Mouse (Mus musculus) lung, embryonic 15.5 days (tissue): Measurements from ENCODE around the gene Gm17482. TPM values are rescaled to one million over a fixed set of nuclear protein-coding genes. Genes with fewer than 3 reads are reported as not detected.
"Not testable (repeated sequence)": the region's sequence is repeated elsewhere in the genome, so short reads cannot be mapped to it uniquely, and the experiment has no call there.

Source experiments
- ATAC-seq: fragments of 200-750 bp; cut with Nextera tagmentation; 2 replicates; pipeline ENCODE4 v1.8.0; 2017; ENCODE audit warnings: moderate number of reproducible peaks, borderline replicate concordance; ENCODE audit not compliant: low FRiP score, low TSS enrichment; ENCODE audit errors: extremely low read depth
- H3K27ac ChIP-seq: fragments of 300-500 bp; sonication (generic); 2 replicates; pipeline ENCODE4 v1.5.1; 2015; ENCODE audit warnings: moderate library complexity, mild to moderate bottlenecking, inconsistent platforms
- H3K27me3 ChIP-seq: fragments of 300-500 bp; sonication (generic); 2 replicates; pipeline ENCODE4 v1.6.1; 2015; ENCODE audit warnings: inconsistent platforms
- H3K36me3 ChIP-seq: fragments of 300-500 bp; sonication (generic); 2 replicates; pipeline ENCODE4 v1.6.1; 2015; ENCODE audit warnings: inconsistent platforms
- H3K4me1 ChIP-seq: fragments of 300-500 bp; sonication (generic); 2 replicates; pipeline ENCODE4 v1.6.1; 2015; ENCODE audit warnings: inconsistent platforms
- H3K4me2 ChIP-seq: fragments of 300-500 bp; sonication (generic); 2 replicates; pipeline ENCODE4 v1.6.1; 2015; ENCODE audit warnings: inconsistent platforms, mild to moderate bottlenecking, moderate library complexity
- H3K4me3 ChIP-seq: fragments of 300-500 bp; sonication (generic); 2 replicates; pipeline ENCODE4 v1.5.1; 2015; ENCODE audit warnings: mild to moderate bottlenecking, inconsistent platforms
- H3K9ac ChIP-seq: fragments of 300-500 bp; sonication (generic); 2 replicates; pipeline ENCODE4 v1.6.1; 2015; ENCODE audit warnings: inconsistent platforms
- H3K9me3 ChIP-seq: fragments of 300-500 bp; sonication (generic); 2 replicates; pipeline ENCODE4 v1.6.1; 2016; ENCODE audit warnings: inconsistent platforms
- WGBS: fragments of 180-500 bp; shearing (Covaris S2); methylation state at CpG from one replicate; pipeline ENCODE4 v1.1.7; 2015; 5-methylcytosine and 5-hydroxymethylcytosine counted together
- polyA plus RNA-seq: library from polyadenylated mRNA; unstranded; fragments of >200 nt; fragmentation: Nextera tagmentation; extraction: Ambion mirVana; gene quantifications from 2 replicates; pipeline ENCODE4 v1.2.1, GENCODE M21; 2015

Gm17482 gene
- polyA plus RNA-seq, 1 experiment from 2014 or later: not detected

DNA sequence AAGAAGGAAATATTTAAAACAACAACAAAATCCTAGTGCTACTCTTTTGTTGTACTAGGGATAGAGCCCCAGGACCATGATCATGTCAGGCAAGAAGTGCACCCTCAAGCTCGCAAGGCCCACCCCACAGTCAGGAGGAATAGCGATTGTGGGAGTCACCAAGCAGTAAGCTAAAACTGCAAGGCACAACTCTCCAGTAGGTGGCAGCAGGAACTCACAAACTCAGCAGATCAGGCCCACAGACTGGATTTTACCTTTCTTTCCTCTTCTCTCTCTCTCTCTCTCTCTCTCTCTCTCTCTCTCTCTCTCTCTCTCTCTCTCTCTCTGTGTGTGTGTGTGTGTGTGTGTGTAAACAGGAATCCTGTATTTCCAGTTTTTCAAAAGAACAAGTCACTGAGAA lies 386 bp downstream of the Gm17482 start:
- ATAC-seq: no peak
- Histone ChIP-seq H3K27ac (no peak overlapping the region), H3K36me3 (no peaks in the 10 kb centered on the region)

DNA sequence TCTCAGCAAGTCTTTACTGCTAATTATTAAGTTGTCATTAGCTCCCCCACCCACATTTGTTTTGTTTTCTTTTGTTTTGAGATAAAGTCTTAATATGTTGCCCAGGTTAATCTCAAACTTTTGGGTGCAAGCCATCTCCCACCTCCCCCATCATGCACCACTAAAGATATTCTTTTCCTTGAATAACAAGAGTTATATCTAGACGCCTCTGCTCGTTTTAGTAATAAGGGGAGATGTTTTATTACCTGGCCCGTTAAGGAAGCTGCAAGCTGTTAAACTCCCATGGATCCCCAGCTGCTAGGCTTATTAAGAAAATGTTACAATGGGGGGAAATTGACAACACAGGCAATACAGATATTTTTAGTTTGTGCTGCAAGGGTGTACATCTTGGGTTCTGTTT lies 3.4 kb downstream of the Gm17482 start:
- H3K9ac ChIP-seq: no peak overlapping the region

More for the DNA sequence above, 386 bp downstream of the Gm17482 start:
- Histone ChIP-seq H3K4me3 (no peak overlapping the region), H3K4me2 (no peak overlapping the region), H3K9me3 (no peaks in the 10 kb centered on the region), H3K4me1 (peaks cover 6% of the 10 kb centered on the region), H3K27me3 (no peaks in the 10 kb centered on the region), H3K9ac (no peak overlapping the region)
- WGBS: 3% methylated on average over 2 of the region's 2 CpGs

GRCm38 (mm10) chr6:115231836-115232235 lies 4.7 kb downstream of the Gm17482 start:
- Histone ChIP-seq H3K36me3 (no peaks in the 10 kb centered on the region), H3K4me1 (peaks cover 6% of the 10 kb centered on the region), H3K4me3 (no peak overlapping the region), H3K9ac (no peak overlapping the region), H3K4me2 (no peak overlapping the region), H3K27ac (no peak overlapping the region), H3K9me3 (no peaks in the 10 kb centered on the region), H3K27me3 (no peaks in the 10 kb centered on the region)
- no peak for ATAC-seq
- 49% methylated on average over 4 of the region's 4 CpGs for WGBS

More for the DNA sequence above, 3.4 kb downstream of the Gm17482 start:
- no peaks in the 10 kb centered on the region for H3K36me3 ChIP-seq
- H3K27ac ChIP-seq: no peak overlapping the region
- ATAC-seq: no peak
- 76% methylated on average over 3 of the region's 3 CpGs for WGBS
- H3K4me1 ChIP-seq: peaks cover 6% of the 10 kb centered on the region
- H3K4me3 ChIP-seq: no peak overlapping the region
- no peaks in the 10 kb centered on the region for H3K27me3 ChIP-seq
- H3K4me2 ChIP-seq: no peak overlapping the region
- H3K9me3 ChIP-seq: no peaks in the 10 kb centered on the region

DNA sequence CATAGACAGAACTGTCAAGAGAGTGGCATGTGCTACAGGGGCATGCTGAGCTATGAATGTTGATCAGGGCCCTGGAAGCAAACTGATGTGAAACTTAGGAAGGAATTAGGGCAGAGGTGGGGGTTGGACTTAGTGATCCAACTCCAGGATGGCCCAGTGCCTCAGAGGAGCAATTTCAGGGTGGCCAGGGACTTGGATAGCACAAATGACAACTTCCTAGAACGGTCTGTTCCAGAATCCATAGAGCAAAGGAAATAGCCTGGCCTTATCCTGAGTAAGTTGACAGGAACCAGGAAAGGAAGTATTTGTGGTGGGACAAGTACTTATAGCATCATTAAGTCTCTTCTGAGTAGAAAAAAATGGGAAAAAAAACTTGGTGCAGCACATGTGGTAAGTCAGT lies 5.4 kb downstream of the Gm17482 start:
- Histone ChIP-seq H3K9ac (no peak overlapping the region), H3K4me2 (no peak overlapping the region), H3K27me3 (no peaks in the 10 kb centered on the region), H3K36me3 (no peaks in the 10 kb centered on the region), H3K4me1 (peaks cover 6% of the 10 kb centered on the region), H3K4me3 (no peak overlapping the region), H3K9me3 (no peaks in the 10 kb centered on the region), H3K27ac (no peak overlapping the region)
- ATAC-seq: no peak
- WGBS: 56% methylated on average over 1 of the region's 1 CpGs

GRCm38 (mm10) chr6:115238031-115239027 lies 11.2 kb downstream of the Gm17482 start:
- Histone ChIP-seq H3K27ac (no peak overlapping the region), H3K36me3 (no peaks in the 10 kb centered on the region), H3K27me3 (no peaks in the 10 kb centered on the region), H3K4me1 (peaks cover 10% of the 10 kb centered on the region; the same call in 1 of the 2 replicates), H3K9me3 (no peaks in the 10 kb centered on the region), H3K4me3 (no peak overlapping the region), H3K4me2 (no peak overlapping the region), H3K9ac (no peak overlapping the region)
- WGBS: 81% methylated on average over 9 of the region's 9 CpGs
- ATAC-seq: no peak

DNA sequence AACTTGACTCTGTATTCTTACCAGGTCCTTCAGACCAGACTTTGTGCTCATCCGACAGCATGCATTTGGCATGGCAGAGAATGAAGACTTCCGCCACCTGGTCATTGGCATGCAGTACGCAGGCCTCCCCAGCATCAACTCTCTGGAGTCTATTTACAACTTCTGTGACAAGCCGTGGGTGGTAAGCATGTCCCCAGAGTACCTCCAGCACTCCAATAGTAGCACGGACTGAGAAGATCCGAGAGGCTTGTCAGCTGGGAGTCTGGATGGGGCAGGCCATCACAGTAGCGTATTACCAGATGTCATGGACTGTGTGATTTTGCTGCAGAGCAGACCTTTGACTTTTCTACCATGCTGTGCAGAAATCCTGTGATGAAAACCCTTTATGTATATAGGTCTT lies 12.2 kb downstream of the Gm17482 start:
- H3K36me3 ChIP-seq: no peaks in the 10 kb centered on the region
- ATAC-seq: no peak
- H3K27ac ChIP-seq: no peak overlapping the region
- WGBS: 79% methylated on average over 7 of the region's 7 CpGs
- H3K27me3 ChIP-seq: no peaks in the 10 kb centered on the region
- no peak overlapping the region for H3K4me3 ChIP-seq
- no peak overlapping the region for H3K4me2 ChIP-seq
- H3K9ac ChIP-seq: no peak overlapping the region
- H3K9me3 ChIP-seq: no peaks in the 10 kb centered on the region
- peaks cover 10% of the 10 kb centered on the region; the same call in 1 of the 2 replicates for H3K4me1 ChIP-seq

DNA sequence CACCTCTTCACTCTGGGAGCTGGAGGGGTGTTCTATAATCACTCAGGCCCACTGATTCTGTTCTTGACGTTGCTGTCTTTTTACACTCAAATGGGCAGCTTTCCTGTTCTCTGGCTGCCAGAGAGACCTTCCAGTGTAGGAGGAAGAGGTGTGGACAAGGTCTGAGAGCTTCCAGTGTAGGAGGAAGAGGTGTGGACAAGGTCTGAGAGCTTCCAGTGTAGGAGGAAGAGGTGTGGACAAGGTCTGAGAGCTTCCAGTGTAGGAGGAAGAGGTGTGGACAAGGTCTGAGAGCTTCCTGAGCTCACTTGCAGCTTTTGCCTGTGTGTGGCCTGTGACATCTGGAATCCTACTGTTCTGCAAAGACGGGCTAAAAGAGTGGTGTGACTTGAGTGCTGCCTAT lies 13.3 kb downstream of the Gm17482 start:
- not testable (repeated sequence) for H3K27ac ChIP-seq, H3K9me3 ChIP-seq, H3K4me3 ChIP-seq, H3K9ac ChIP-seq, H3K36me3 ChIP-seq, H3K4me2 ChIP-seq, H3K27me3 ChIP-seq, ATAC-seq
- WGBS: 34% methylated on average over 2 of the region's 2 CpGs
- H3K4me1 ChIP-seq: peaks cover 10% of the 10 kb centered on the region; the same call in 1 of the 2 replicates

DNA sequence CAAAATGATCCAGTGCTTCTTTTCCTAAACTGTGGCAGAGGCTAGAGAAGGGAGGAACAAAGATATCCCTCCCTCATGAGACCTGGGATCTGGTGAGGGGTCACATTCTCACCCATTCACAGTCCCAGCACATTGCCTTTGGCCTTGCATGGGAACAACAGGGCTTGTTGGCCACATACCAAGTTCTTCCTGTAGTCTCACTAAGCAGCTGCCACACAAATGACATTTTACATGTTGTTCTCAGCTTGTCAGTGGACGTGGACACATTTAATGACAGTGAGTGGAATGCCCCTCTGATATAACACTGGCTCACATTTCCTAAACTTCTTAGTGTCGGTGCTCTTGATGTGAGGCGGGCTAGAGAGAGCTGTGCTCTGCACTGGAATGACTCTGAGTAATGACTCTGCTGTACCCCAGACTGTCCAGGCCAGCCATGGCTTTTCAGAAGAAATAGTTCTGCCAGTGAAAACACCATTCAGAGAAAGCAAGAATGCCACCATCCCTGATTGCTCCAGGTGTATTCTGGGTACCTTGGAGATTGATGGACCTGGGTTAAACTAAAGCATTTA lies 14.1 kb downstream of the Gm17482 start:
- Histone ChIP-seq H3K4me1 (peaks cover 10% of the 10 kb centered on the region; the same call in 1 of the 2 replicates), H3K9me3 (no peaks in the 10 kb centered on the region), H3K4me2 (no peak overlapping the region), H3K27ac (0 out of 2 replicates have a peak overlapping the region, but pooled peaks have one; percentile 6), H3K9ac (no peak overlapping the region), H3K36me3 (no peaks in the 10 kb centered on the region), H3K4me3 (no peak overlapping the region), H3K27me3 (no peaks in the 10 kb centered on the region)
- 29% methylated on average over 3 of the region's 3 CpGs for WGBS
- ATAC-seq: peak; percentile 73; the same call in 1 of the 2 replicates

DNA sequence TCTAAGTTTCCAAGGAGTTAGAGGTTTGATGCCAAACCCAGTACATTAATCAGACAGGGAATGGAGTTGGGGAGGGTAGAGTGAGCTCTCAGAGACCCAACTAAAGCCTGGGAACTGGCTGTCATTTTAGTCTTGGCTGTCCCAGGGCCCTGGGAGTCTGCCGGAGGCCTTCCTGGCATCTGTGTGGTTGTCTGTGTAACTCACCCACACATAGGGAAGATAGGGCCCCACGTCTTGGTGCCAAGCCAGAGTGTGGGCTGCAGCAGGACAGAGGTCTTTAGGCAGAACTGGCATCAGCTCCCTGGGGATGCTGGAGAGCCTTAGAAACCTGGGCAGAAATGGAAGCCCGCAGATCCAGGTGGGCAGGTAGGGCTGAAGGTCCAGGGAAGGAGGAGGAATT lies 14.8 kb downstream of the Gm17482 start:
- Histone ChIP-seq H3K4me2 (no peak overlapping the region), H3K27ac (no peak overlapping the region), H3K4me3 (no peak overlapping the region), H3K9ac (no peak overlapping the region), H3K36me3 (no peaks in the 10 kb centered on the region), H3K9me3 (no peaks in the 10 kb centered on the region), H3K4me1 (peaks cover 10% of the 10 kb centered on the region; the same call in 1 of the 2 replicates), H3K27me3 (no peaks in the 10 kb centered on the region)
- 68% methylated on average over 3 of the region's 3 CpGs for WGBS
- no peak for ATAC-seq

- H3K4me2 ChIP-seq: no peak overlapping the region
- no peaks in the 10 kb centered on the region for H3K27me3 ChIP-seq
- H3K9ac ChIP-seq: no peak overlapping the region
- no peak for ATAC-seq
- H3K36me3 ChIP-seq: no peaks in the 10 kb centered on the region
- H3K9me3 ChIP-seq: no peaks in the 10 kb centered on the region
- peaks cover 10% of the 10 kb centered on the region; the same call in 1 of the 2 replicates for H3K4me1 ChIP-seq
- H3K27ac ChIP-seq: no peak overlapping the region
- no peak overlapping the region for H3K4me3 ChIP-seq
- 75% methylated on average over 2 of the region's 2 CpGs for WGBS
Observed at GRCm38 (mm10) chr6:115244222-115244621, 17.1 kb downstream of the Gm17482 start.

- no peaks in the 10 kb centered on the region for H3K27me3 ChIP-seq
- peaks cover 10% of the 10 kb centered on the region; the same call in 1 of the 2 replicates for H3K4me1 ChIP-seq
- H3K4me3 ChIP-seq: no peak overlapping the region
- no peak overlapping the region for H3K27ac ChIP-seq
- no peak overlapping the region for H3K4me2 ChIP-seq
- H3K9ac ChIP-seq: no peak overlapping the region
- no peaks in the 10 kb centered on the region for H3K9me3 ChIP-seq
- 81% methylated on average over 3 of the region's 3 CpGs for WGBS
- no peaks in the 10 kb centered on the region for H3K36me3 ChIP-seq
- ATAC-seq: no peak
Observed at GRCm38 (mm10) chr6:115245500-115246058, 18.4 kb downstream of the Gm17482 start.
